Mouse (Mus musculus) heart, postnatal 0 days (tissue): Measurements from ENCODE around the gene Alpk1. TPM values are rescaled to one million over a fixed set of nuclear protein-coding genes. Genes with fewer than 3 reads are reported as not detected.

ENCODE experiments used
- ATAC-seq: fragments of 200-750 bp; cut with Nextera tagmentation; 2 replicates; pipeline ENCODE4 v1.8.0; 2017; ENCODE audit warnings: low read depth, moderate number of reproducible peaks, moderate library complexity; ENCODE audit not compliant: insufficient read depth
- DNase-seq: peaks from one replicate; pipeline ENCODE4 v3.0.0-alpha.2; 2016; ENCODE audit warnings: low spot score
- H3K27ac ChIP-seq: fragments of 300-500 bp; sonication (generic); 2 replicates; pipeline ENCODE4 v1.5.1; 2014; ENCODE audit warnings: low read depth, mild to moderate bottlenecking
- H3K27me3 ChIP-seq: fragments of 300-500 bp; sonication (generic); 2 replicates; pipeline ENCODE4 v1.6.1; 2014; ENCODE audit warnings: low read length, mixed read lengths; ENCODE audit not compliant: control insufficient read depth, insufficient read depth
- H3K36me3 ChIP-seq: fragments of 300-500 bp; sonication (generic); replicated peaks from 2 replicates; pipeline ENCODE4 v1.6.1; 2014; ENCODE audit warnings: low read length, mixed read lengths; ENCODE audit not compliant: control insufficient read depth, insufficient read depth
- H3K4me1 ChIP-seq: fragments of 300-500 bp; sonication (generic); 2 replicates; pipeline ENCODE4 v1.6.1; 2014; ENCODE audit warnings: antibody characterized with exemption; ENCODE audit not compliant: control insufficient read depth, insufficient read depth
- H3K4me2 ChIP-seq: fragments of 300-500 bp; sonication (generic); 2 replicates; pipeline ENCODE4 v1.6.1; 2014; ENCODE audit warnings: low read depth, mild to moderate bottlenecking, low read length, moderate library complexity
- H3K4me3 ChIP-seq: fragments of 300-500 bp; sonication (generic); 2 replicates; pipeline ENCODE4 v1.5.1; 2014; ENCODE audit warnings: low read depth, low read length
- H3K9ac ChIP-seq: fragments of 300-500 bp; sonication (generic); replicated peaks from 2 replicates; pipeline ENCODE4 v1.6.1; 2014; ENCODE audit warnings: low read depth, low read length, mixed read lengths
- H3K9me3 ChIP-seq: fragments of 300-500 bp; sonication (generic); replicated peaks from 2 replicates; pipeline ENCODE4 v1.6.1; 2016; ENCODE audit warnings: low read length; ENCODE audit not compliant: control insufficient read depth
- CTCF ChIP-seq: IDR thresholded peaks from 2 replicates; pipeline ENCODE4 v1.5.1; 2016; ENCODE audit warnings: antibody characterized with exemption, control low read depth, low read depth
- EP300 ChIP-seq: IDR thresholded peaks from 2 replicates; pipeline ENCODE4 v1.6.1; 2016; ENCODE audit warnings: antibody characterized with exemption, low read depth
- WGBS: fragments of 180-500 bp; shearing (Covaris S2); extraction: QIAGEN DNeasy Blood & Tissue Kit; methylation state at CpG from one replicate; pipeline ENCODE4 v1.1.7; 2014; 5-methylcytosine and 5-hydroxymethylcytosine counted together
- polyA plus RNA-seq: library from polyadenylated mRNA; unstranded; fragments of >200 nt; fragmentation: Nextera tagmentation; extraction: Ambion mirVana; gene quantifications from 2 replicates; pipeline ENCODE4 v1.2.1, GENCODE M21; 2015
- total RNA-seq: library from RNA; depleted of rRNA; stranded (reverse); fragments of >200 nt; gene quantifications from 2 replicates; pipeline ENCODE4 v1.2.3, GENCODE M21; 2014; ENCODE audit warnings: low replicate concordance

The Alpk1 gene
- total and polyA plus RNA-seq, 2 experiments from 2014 or later, result 0.55 to 1.2 TPM

DNA sequence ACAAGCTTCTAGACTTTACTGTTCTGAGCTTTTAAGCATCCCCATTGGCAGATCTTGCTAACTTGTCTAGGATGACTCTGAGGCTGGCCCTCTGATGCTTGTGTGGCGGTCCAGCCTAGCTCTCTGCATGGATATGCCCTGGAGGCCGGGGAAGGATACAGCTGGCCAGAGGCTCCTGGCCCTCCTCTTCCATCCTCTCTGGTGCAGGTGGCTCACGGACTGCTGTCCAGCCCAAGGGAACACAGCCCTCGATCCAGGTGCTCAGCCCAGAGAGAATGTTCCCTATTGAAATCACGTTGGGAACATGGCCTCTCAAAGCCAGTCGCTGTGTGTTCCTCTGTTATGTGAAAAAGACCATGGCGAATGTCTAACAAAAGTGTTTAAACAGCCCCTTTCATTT is 119.6 kb downstream of the Alpk1 start:
- H3K4me3 ChIP-seq, result no peak overlapping the region
- no peaks in the 10 kb centered on the region for H3K9me3 ChIP-seq
- ATAC-seq (no peak), DNase-seq (no peak)
- no peaks in the 10 kb centered on the region for H3K4me1 ChIP-seq
- no peaks in the 10 kb centered on the region for H3K36me3 ChIP-seq
- no peak for TF ChIP-seq EP300
- TF ChIP-seq CTCF, result no peak
- no peaks in the 10 kb centered on the region for H3K27me3 ChIP-seq
- no peak overlapping the region for H3K4me2 ChIP-seq
- no peak overlapping the region for H3K9ac ChIP-seq
- no peak overlapping the region for H3K27ac ChIP-seq
- WGBS, result 80% methylated on average over 7 of the region's 7 CpGs

DNA sequence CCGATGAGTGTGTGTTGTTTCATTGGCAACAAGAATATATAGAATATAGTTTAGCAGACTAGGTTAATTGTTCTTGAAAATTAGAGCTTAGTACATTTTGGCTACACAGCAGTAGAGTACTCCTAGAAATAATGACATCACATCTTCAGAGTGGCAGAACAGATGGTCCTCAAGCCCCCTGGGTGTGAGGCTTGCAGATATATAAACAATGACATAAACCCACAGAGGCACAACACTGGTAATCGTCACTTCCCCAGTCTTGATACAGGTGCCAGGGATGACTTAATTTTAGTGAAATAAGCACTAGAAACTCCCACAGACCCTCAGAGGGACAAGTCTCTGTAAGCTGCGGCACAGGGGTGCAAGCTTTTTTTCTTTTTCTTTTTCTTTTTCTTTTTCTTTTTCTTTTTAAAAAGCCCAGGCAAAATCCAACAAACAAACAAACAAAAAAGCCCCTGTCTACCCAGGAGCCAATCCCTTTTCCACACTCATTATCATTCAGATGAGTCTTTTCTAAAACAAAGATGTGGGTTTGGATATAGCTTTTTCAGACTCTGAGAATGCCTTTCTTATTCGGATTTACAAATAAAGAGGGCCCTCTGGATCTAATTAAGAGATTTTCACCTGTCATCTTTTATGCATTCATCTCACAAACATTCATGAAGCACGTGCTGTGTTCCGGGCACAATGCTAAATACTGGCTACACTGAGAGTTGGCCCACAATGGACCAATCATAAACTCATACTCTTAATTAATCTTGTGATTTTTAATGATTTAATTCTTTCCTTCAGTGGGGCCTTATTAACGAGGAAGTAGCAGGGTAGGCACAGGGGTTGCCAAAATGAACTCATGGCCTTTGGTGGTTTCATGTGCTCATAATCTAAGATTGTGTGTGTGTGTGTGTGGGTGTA is 128.3 kb downstream of the Alpk1 start:
- ATAC-seq (no peak), DNase-seq (no peak)
- WGBS, result 55% methylated on average over 7 of the region's 7 CpGs
- H3K4me2 ChIP-seq, result no peak overlapping the region
- no peak overlapping the region for H3K27ac ChIP-seq
- H3K27me3 ChIP-seq, result peaks cover 5% of the 10 kb centered on the region
- TF ChIP-seq EP300 (no peak), CTCF (no peak)
- H3K9ac ChIP-seq, result no peak overlapping the region
- H3K4me3 ChIP-seq, result no peak overlapping the region
- H3K36me3 ChIP-seq, result no peaks in the 10 kb centered on the region
- no peaks in the 10 kb centered on the region for H3K4me1 ChIP-seq
- H3K9me3 ChIP-seq, result no peaks in the 10 kb centered on the region

DNA sequence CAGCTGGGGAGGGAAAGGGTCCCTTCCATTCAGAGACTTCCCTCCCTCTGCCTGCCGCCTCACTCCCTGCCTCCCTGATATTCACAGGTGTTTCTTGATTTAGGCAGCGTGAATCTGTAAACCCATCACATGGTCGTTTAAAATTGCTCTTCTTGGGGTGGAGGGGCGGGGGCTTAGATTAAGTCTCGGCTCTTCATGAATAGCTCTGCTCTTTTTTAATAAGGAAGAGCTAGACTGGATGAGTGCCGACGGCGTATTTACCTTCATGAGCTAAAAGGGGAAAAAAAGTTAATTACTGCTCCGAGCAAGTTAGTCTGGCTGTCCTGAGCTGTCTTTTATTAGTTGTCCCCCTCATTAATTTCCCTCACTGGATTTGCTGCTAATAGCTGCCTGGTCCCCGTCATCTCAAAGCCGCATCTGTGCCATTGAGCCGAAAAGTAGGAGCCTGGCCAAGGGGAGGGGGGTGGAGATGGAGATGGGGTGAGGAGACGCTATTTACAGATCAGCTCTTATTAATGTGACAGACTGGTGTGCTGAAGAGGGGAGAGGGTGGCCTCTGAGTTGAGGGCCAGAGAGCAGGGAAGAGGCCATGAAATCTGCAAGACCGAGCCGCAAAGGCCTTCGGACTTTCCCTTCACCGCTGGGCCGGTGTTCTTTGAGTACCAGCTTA is 134.0 kb downstream of the Alpk1 start:
- H3K4me3 ChIP-seq, result no peak overlapping the region
- ATAC-seq (no peak), DNase-seq (no peak)
- H3K36me3 ChIP-seq, result no peaks in the 10 kb centered on the region
- no peak overlapping the region for H3K4me2 ChIP-seq
- H3K27ac ChIP-seq, result no peak overlapping the region
- WGBS, result 55% methylated on average over 18 of the region's 18 CpGs
- peaks cover 61% of the 10 kb centered on the region for H3K27me3 ChIP-seq
- no peaks in the 10 kb centered on the region for H3K9me3 ChIP-seq
- no peak overlapping the region for H3K9ac ChIP-seq
- no peak for TF ChIP-seq EP300
- no peak for TF ChIP-seq CTCF
- H3K4me1 ChIP-seq, result no peaks in the 10 kb centered on the region

DNA sequence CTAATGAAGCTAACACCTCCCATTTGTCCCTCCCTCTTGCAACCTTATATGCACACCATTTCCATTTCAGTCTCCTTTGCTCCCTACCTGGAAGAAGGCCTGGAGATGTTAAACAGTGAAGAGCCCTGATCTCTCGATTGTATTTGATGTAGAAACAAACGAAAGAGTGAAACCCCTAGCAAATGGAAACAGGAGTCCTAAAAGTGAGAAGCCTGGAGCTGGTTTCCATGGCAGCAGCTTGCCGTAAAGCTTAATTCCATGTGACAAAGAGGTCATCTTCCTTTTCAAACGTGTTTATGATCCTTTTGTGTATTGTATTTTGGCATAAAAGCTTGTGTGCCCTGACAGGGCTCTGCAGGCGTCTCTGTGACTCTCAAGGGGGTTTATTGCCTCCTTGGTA is 138.1 kb downstream of the Alpk1 start:
- TF ChIP-seq EP300 (no peak), CTCF (no peak)
- no peak for DNase-seq
- Histone ChIP-seq H3K9me3 (no peaks in the 10 kb centered on the region), H3K4me2 (no peak overlapping the region), H3K27me3 (peaks cover 97% of the 10 kb centered on the region), H3K36me3 (no peaks in the 10 kb centered on the region), H3K4me1 (no peaks in the 10 kb centered on the region), H3K9ac (no peak overlapping the region), H3K27ac (no peak overlapping the region), H3K4me3 (no peak overlapping the region)
- WGBS, result 15% methylated on average over 5 of the region's 5 CpGs
- ATAC-seq, result no peak

- Histone ChIP-seq H3K27ac (no peak overlapping the region), H3K4me1 (no peaks in the 10 kb centered on the region), H3K4me3 (no peak overlapping the region), H3K4me2 (peak overlapping the region; percentile 18; the same call in 1 of the 2 replicates), H3K9ac (no peak overlapping the region), H3K9me3 (no peaks in the 10 kb centered on the region), H3K36me3 (no peaks in the 10 kb centered on the region), H3K27me3 (peaks cover 97% of the 10 kb centered on the region)
- WGBS, result 6% methylated on average over 37 of the region's 37 CpGs
- no peak for ATAC-seq
- DNase-seq, result no peak
- TF ChIP-seq CTCF (no peak), EP300 (no peak)
Observed at GRCm38 (mm10) chr3:127640762-127641700, 139.3 kb downstream of the Alpk1 start.
